Mouse (Mus musculus) adrenal gland, postnatal 36 days (tissue): ENCODE data around the gene Plekhg6. TPM values are rescaled to one million over a fixed set of nuclear protein-coding genes. Genes with fewer than 3 reads are reported as not detected.
A peak's percentile ranks its signal among the peaks of the same experiment; 100 is the strongest.

Experiments used
- DNase-seq, 2 experiments: peaks; one replicate each; pipeline ENCODE4 v3.0.0; 2021; ENCODE audit warnings: mixed read lengths in 1 of 2
- long read RNA-seq, 2 experiments: library from polyadenylated mRNA; stranded (forward); transcript quantifications; one replicate each; pipeline ENCODE4 v2.0.0; 2021; ENCODE audit warnings: borderline sequencing depth in 2 of 2
- total RNA-seq, 2 experiments: library from RNA; stranded (reverse); gene quantifications; 2 replicates each; pipeline ENCODE4 v1.2.3; 2021

Gene Plekhg6
- under 1 TPM in 1 of 2 experiments, not detected in 1; 0.36 TPM for total RNA-seq
- long read RNA-seq, experiment 1, result 0 reads
- long read RNA-seq, experiment 2, result 0 reads

GRCm38 (mm10) chr6:125380372-125381360 lies at the start of gene Plekhg6:
Plekhg6 (minus strand) TSS chr6:125380793.
- peak; percentile 60 to 66 for DNase-seq

- peak in 1 of 2 experiments; percentile 29 for DNase-seq
These were observed 49.1 kb upstream of the Plekhg6 start for GRCm38 (mm10) chr6:125429741-125430140.

GRCm38 (mm10) chr6:125426383-125427360 lies 46.1 kb upstream of the Plekhg6 start:
- peak; percentile 91 to 92 for DNase-seq

- peak; percentile 32 to 53 for DNase-seq
These were observed 44.9 kb upstream of the Plekhg6 start for GRCm38 (mm10) chr6:125425205-125426090.

- peak; percentile 64 to 67 for DNase-seq
These were observed 43.6 kb upstream of the Plekhg6 start for GRCm38 (mm10) chr6:125424156-125424555.

- peak in 1 of 2 experiments; percentile 6 for DNase-seq
These were observed 42.9 kb upstream of the Plekhg6 start for GRCm38 (mm10) chr6:125423507-125423906.

- DNase-seq, result no peak
These were observed 42.5 kb upstream of the Plekhg6 start for GRCm38 (mm10) chr6:125423099-125423498.

- peak; percentile 83 to 89 for DNase-seq
These were observed 41.6 kb upstream of the Plekhg6 start for GRCm38 (mm10) chr6:125422051-125422822.

- DNase-seq, result no peak
These were observed 40.0 kb upstream of the Plekhg6 start for GRCm38 (mm10) chr6:125420458-125421063.

- peak; percentile 83 to 89 for DNase-seq
These were observed 38.2 kb upstream of the Plekhg6 start for GRCm38 (mm10) chr6:125418744-125419143.

GRCm38 (mm10) chr6:125413326-125413725 lies 32.7 kb upstream of the Plekhg6 start:
- peak in 1 of 2 experiments; percentile 7 for DNase-seq

GRCm38 (mm10) chr6:125411661-125412060 lies 31.1 kb upstream of the Plekhg6 start:
- no peak for DNase-seq

GRCm38 (mm10) chr6:125410995-125411547 lies 30.5 kb upstream of the Plekhg6 start:
- peak; percentile 37 to 38 for DNase-seq

- peak in 1 of 2 experiments; percentile 12 for DNase-seq
These were observed 30.0 kb upstream of the Plekhg6 start for GRCm38 (mm10) chr6:125410551-125410950.

- no peak for DNase-seq
These were observed 27.1 kb upstream of the Plekhg6 start for GRCm38 (mm10) chr6:125407657-125408056.

GRCm38 (mm10) chr6:125407224-125407623 lies 26.6 kb upstream of the Plekhg6 start:
- no peak for DNase-seq

- DNase-seq, result no peak
These were observed 25.1 kb upstream of the Plekhg6 start for GRCm38 (mm10) chr6:125405461-125406382.

GRCm38 (mm10) chr6:125389853-125390252 lies 9.3 kb upstream of the Plekhg6 start:
- no peak for DNase-seq
